Mouse (Mus musculus): ENCODE results near the gene Fezf2. TPM values are rescaled to one million over a fixed set of nuclear protein-coding genes. Genes with fewer than 3 reads are reported as not detected.

Fezf2 gene
- 2.8 and 3.2 TPM in 2 replicates for polyA plus RNA-seq (2016; fragmentation: Nextera tagmentation; extraction: Ambion mirVana)

DNA sequence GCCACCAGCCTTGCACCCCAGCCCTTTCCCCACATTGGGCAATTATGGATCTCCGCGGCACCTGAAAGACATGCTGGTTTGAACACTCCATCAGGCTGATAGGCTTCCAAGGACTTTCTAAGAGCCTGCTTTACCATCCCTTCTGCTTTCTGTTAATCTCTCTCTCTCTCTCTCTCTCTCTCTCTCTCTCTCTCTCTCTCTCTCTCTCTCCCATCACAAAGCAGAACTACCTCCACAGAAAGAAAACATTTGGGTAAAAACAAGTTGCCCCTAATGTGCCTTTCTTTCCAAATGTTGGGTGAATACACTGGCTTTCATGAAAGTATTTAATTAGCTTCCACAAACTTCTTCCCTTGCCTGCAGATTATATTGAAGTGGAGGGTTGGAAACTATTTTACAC, at the start of gene Fezf2:
Gene Fezf2 (minus strand): TSS at position 101 of the 400 bp plus-strand sequence.
- DNase-seq (ENCODE audit: low spot score), result no peak
- 2% methylated on average over 2 of the region's 2 CpGs for WGBS
- no peaks in the 10 kb centered on the region for H3K9me3 ChIP-seq
- H3K36me3 ChIP-seq (replicated peaks), result no peaks in the 10 kb centered on the region
- H3K27me3 ChIP-seq (replicated peaks; ENCODE audit: low read depth, poor library complexity, severe bottlenecking), result peaks cover 100% of the 10 kb centered on the region
- no peak within 1 kb of the TSS for H3K27ac ChIP-seq (replicated peaks)
- peak within 1 kb of the TSS; percentile 50 for H3K4me3 ChIP-seq
- H3K4me1 ChIP-seq, result peaks cover 27% of the 10 kb centered on the region; the same call in 1 of the 2 replicates

- 77% methylated on average over 3 of the region's 3 CpGs for WGBS
- Histone ChIP-seq H3K9me3 (no peaks in the 10 kb centered on the region), H3K4me3 (no peak overlapping the region), H3K36me3 (replicated peaks) (no peaks in the 10 kb centered on the region), H3K4me1 (peaks cover 20% of the 10 kb centered on the region), H3K27me3 (replicated peaks; ENCODE audit: low read depth, poor library complexity, severe bottlenecking) (peaks cover 76% of the 10 kb centered on the region), H3K27ac (replicated peaks) (no peak overlapping the region)
- DNase-seq (ENCODE audit: low spot score), result no peak
These were observed 49.6 kb upstream of the Fezf2 start for GRCm38 (mm10) chr14:12397561-12397960.

DNA sequence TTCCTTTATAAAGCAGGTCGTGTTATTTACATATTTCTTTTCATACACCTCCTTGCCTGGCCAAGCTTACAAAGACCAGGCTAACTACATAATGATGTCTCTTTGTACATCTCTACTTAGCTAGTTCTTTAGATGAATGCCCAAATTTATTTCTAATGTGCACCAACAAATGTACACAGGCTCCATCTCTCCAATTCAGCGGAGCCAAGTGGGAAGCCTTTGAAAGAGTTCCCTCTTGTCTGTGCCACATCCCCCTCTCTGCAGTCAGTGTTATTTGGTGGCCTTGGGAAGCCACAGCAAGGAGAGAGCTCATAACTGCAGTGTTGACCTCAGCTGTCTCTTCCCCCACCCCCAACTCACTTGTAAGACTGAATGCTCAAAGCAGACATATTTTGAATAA, 46.3 kb upstream of the Fezf2 start:
- DNase-seq (ENCODE audit: low spot score), result no peak
- peaks cover 93% of the 10 kb centered on the region for H3K27me3 ChIP-seq (replicated peaks; ENCODE audit: low read depth, poor library complexity, severe bottlenecking)
- no peak overlapping the region for H3K27ac ChIP-seq (replicated peaks)
- no peak overlapping the region for H3K4me3 ChIP-seq
- H3K36me3 ChIP-seq (replicated peaks), result no peaks in the 10 kb centered on the region
- WGBS, result 53% methylated on average over 2 of the region's 2 CpGs
- peaks cover 50% of the 10 kb centered on the region for H3K4me1 ChIP-seq
- H3K9me3 ChIP-seq, result no peaks in the 10 kb centered on the region

GRCm38 (mm10) chr14:12393271-12393861, 45.4 kb upstream of the Fezf2 start:
- peak overlapping the region; percentile 52; the same call in 1 of the 2 replicates for H3K27ac ChIP-seq (replicated peaks)
- H3K4me3 ChIP-seq, result no peak overlapping the region
- H3K36me3 ChIP-seq (replicated peaks), result no peaks in the 10 kb centered on the region
- peak; percentile 32 for DNase-seq (ENCODE audit: low spot score)
- no peaks in the 10 kb centered on the region for H3K9me3 ChIP-seq
- peaks cover 60% of the 10 kb centered on the region for H3K4me1 ChIP-seq
- H3K27me3 ChIP-seq (replicated peaks; ENCODE audit: low read depth, poor library complexity, severe bottlenecking), result peaks cover 93% of the 10 kb centered on the region
- WGBS, result 35% methylated on average over 12 of the region's 12 CpGs

GRCm38 (mm10) chr14:12391167-12391566, 43.2 kb upstream of the Fezf2 start:
- Histone ChIP-seq H3K4me1 (peaks cover 73% of the 10 kb centered on the region), H3K9me3 (no peaks in the 10 kb centered on the region), H3K4me3 (no peak overlapping the region), H3K27ac (replicated peaks) (no peak overlapping the region), H3K27me3 (replicated peaks; ENCODE audit: low read depth, poor library complexity, severe bottlenecking) (peaks cover 93% of the 10 kb centered on the region), H3K36me3 (replicated peaks) (no peaks in the 10 kb centered on the region)
- DNase-seq (ENCODE audit: low spot score), result no peak
- WGBS, result 62% methylated on average over 7 of the region's 7 CpGs

- 0 out of 2 replicates have a peak overlapping the region, but pooled peaks have one; percentile 5 for H3K4me3 ChIP-seq
- WGBS, result 8% methylated on average over 14 of the region's 14 CpGs
- H3K27me3 ChIP-seq (replicated peaks; ENCODE audit: low read depth, poor library complexity, severe bottlenecking), result peaks cover 95% of the 10 kb centered on the region
- no peaks in the 10 kb centered on the region for H3K9me3 ChIP-seq
- peak; percentile 47 for DNase-seq (ENCODE audit: low spot score)
- peaks cover 65% of the 10 kb centered on the region for H3K4me1 ChIP-seq
- H3K36me3 ChIP-seq (replicated peaks), result no peaks in the 10 kb centered on the region
- H3K27ac ChIP-seq (replicated peaks), result peak overlapping the region; percentile 54; the same call in 1 of the 2 replicates
These were observed 40.9 kb upstream of the Fezf2 start for GRCm38 (mm10) chr14:12388806-12389436.

DNA sequence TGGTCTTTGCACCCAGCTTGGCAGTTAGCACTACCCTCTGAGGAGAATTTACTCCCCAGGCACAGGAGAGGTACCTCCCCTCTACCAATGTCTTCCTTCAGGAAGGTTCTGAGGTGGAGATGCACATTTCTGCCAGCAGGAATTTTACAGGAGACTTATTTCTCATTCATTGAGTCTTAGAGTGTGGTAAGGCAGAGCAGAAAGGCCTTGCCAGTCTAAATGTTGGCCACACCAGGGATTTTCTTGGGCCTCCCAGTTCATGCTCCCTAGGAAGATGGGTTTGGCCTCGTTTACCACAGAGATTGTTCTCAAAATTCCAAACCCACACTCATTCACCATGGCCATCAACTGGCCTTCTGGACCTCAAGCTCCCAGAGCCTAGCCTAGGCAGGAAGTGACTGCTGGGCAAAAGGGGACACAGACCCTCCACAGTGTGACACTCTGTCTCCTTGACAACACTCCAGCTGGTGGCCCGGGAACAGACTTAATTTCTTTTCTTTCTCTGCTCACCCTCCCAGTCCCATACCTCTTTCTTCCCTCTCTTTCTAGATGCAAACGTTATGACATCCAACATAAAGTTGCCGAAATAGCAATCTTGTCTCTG, 40.3 kb upstream of the Fezf2 start:
- no peaks in the 10 kb centered on the region for H3K36me3 ChIP-seq (replicated peaks)
- no peaks in the 10 kb centered on the region for H3K9me3 ChIP-seq
- DNase-seq (ENCODE audit: low spot score), result peak; percentile 44
- peaks cover 60% of the 10 kb centered on the region for H3K4me1 ChIP-seq
- 20% methylated on average over 4 of the region's 4 CpGs for WGBS
- peaks cover 99% of the 10 kb centered on the region for H3K27me3 ChIP-seq (replicated peaks; ENCODE audit: low read depth, poor library complexity, severe bottlenecking)
- H3K4me3 ChIP-seq, result 0 out of 2 replicates have a peak overlapping the region, but pooled peaks have one; percentile 5
- H3K27ac ChIP-seq (replicated peaks), result no peak overlapping the region

GRCm38 (mm10) chr14:12387176-12387575, 39.2 kb upstream of the Fezf2 start:
- Histone ChIP-seq H3K27me3 (replicated peaks; ENCODE audit: low read depth, poor library complexity, severe bottlenecking) (peaks cover 99% of the 10 kb centered on the region), H3K27ac (replicated peaks) (no peak overlapping the region), H3K9me3 (no peaks in the 10 kb centered on the region), H3K4me3 (no peak overlapping the region), H3K4me1 (peaks cover 49% of the 10 kb centered on the region), H3K36me3 (replicated peaks) (no peaks in the 10 kb centered on the region)
- 60% methylated on average over 6 of the region's 6 CpGs for WGBS
- DNase-seq (ENCODE audit: low spot score), result no peak

GRCm38 (mm10) chr14:12377883-12378282, 29.9 kb upstream of the Fezf2 start:
- 18% methylated on average over 9 of the region's 9 CpGs for WGBS
- no peak for DNase-seq (ENCODE audit: low spot score)
- Histone ChIP-seq H3K4me3 (no peak overlapping the region), H3K27ac (replicated peaks) (no peak overlapping the region), H3K9me3 (no peaks in the 10 kb centered on the region), H3K36me3 (replicated peaks) (no peaks in the 10 kb centered on the region), H3K27me3 (replicated peaks; ENCODE audit: low read depth, poor library complexity, severe bottlenecking) (peaks cover 75% of the 10 kb centered on the region), H3K4me1 (0 out of 2 replicates have a peak, but pooled peaks cover 7% of the 10 kb centered on the region)

GRCm38 (mm10) chr14:12377289-12377688, 29.3 kb upstream of the Fezf2 start:
- Histone ChIP-seq H3K27ac (replicated peaks) (no peak overlapping the region), H3K4me3 (no peak overlapping the region), H3K27me3 (replicated peaks; ENCODE audit: low read depth, poor library complexity, severe bottlenecking) (peaks cover 69% of the 10 kb centered on the region), H3K9me3 (no peaks in the 10 kb centered on the region), H3K4me1 (0 out of 2 replicates have a peak, but pooled peaks cover 7% of the 10 kb centered on the region), H3K36me3 (replicated peaks) (no peaks in the 10 kb centered on the region)
- no peak for DNase-seq (ENCODE audit: low spot score)
- WGBS, result 98% methylated on average over 2 of the region's 2 CpGs

GRCm38 (mm10) chr14:12375451-12375850, 27.5 kb upstream of the Fezf2 start:
- no peak overlapping the region for H3K4me3 ChIP-seq
- DNase-seq (ENCODE audit: low spot score), result no peak
- H3K4me1 ChIP-seq, result 0 out of 2 replicates have a peak, but pooled peaks cover 7% of the 10 kb centered on the region
- H3K9me3 ChIP-seq, result no peaks in the 10 kb centered on the region
- H3K27me3 ChIP-seq (replicated peaks; ENCODE audit: low read depth, poor library complexity, severe bottlenecking), result peaks cover 56% of the 10 kb centered on the region
- no peak overlapping the region for H3K27ac ChIP-seq (replicated peaks)
- WGBS, result 56% methylated on average over 2 of the region's 2 CpGs
- no peaks in the 10 kb centered on the region for H3K36me3 ChIP-seq (replicated peaks)

DNA sequence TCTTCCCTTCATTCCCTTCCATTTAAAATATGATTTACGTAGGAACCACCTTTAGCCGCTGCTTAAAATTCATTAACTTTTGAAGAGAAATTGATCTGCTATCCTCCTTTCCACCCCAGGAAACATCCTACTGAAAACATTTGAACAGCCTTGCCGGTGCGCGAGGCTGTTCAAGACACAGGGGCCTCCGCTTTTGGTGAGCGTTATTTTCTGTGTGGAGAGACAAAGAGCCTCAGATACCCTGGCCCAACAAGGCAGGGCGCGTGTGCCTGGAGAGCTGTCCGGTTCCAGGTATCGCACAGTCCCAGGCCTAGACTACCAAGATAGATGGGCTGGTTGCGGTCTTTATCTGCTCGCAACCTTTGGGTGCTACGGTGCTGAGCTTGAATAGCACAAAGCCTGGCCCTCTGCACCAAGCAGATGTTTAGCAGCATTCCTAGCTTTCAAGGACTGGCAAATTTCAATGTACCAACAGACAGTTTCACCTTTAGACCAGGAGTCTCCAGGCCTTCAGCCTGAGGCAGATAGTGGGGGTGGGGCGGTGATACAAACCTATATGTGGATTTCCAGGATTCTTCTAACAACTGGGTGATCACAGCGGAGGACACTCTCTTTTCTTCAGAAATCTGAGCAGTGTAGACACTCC, 2.4 kb upstream of the Fezf2 start:
- no peaks in the 10 kb centered on the region for H3K9me3 ChIP-seq
- no peak overlapping the region for H3K27ac ChIP-seq (replicated peaks)
- WGBS, result 3% methylated on average over 16 of the region's 16 CpGs
- no peaks in the 10 kb centered on the region for H3K36me3 ChIP-seq (replicated peaks)
- H3K4me3 ChIP-seq, result no peak overlapping the region
- peak; percentile 39 for DNase-seq (ENCODE audit: low spot score)
- peaks cover 100% of the 10 kb centered on the region for H3K27me3 ChIP-seq (replicated peaks; ENCODE audit: low read depth, poor library complexity, severe bottlenecking)
- H3K4me1 ChIP-seq, result peaks cover 9% of the 10 kb centered on the region; the same call in 1 of the 2 replicates

Data from embryonic facial prominence, embryonic 10.5 days (tissue).